Mouse (Mus musculus): ENCODE measurements around the gene Gm4969.

GRCm38 (mm10) chr7:19166990-19167389 lies 48.8 kb upstream of the Gm4969 start:
- TF ChIP-seq CTCF (IDR thresholded peaks at IDR 0.05; ENCODE audit: borderline replicate concordance, insufficient read depth, low read depth, low read length), result no peak
- TF ChIP-seq POLR2A (IDR thresholded peaks at IDR 0.05; ENCODE audit: borderline replicate concordance, insufficient read depth, low read length), result no peak
